Mouse (Mus musculus): ENCODE results near the gene Xbp1.

DNA sequence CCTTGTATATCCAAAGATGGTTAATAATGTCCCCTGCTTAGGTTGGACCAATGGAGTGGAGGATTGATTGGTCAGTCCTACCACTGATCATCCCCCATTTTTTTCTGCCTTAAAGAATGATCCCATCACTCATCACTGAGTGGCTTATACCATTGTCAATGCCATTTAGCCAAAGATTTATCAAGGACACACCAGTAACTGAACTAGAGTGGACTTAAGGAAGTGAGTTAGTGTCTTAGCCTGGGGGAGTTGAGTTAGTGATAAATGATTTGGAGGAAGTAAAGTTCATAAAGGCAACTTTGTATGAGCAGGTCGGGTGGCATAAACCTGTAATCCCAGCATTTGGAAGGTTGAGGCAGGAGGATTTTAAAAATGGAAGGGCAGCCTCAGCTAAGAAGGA, 22.8 kb downstream of the Xbp1 start:
- TF ChIP-seq CTCF (IDR thresholded peaks at IDR 0.05; ENCODE audit: borderline replicate concordance, insufficient read depth, low read length) (no peak), POLR2A (IDR thresholded peaks at IDR 0.05; ENCODE audit: low read depth, low read length) (no peak)
